Mouse (Mus musculus) C2C12 (cell line): Measurements from ENCODE around the gene Dst. TPM values are rescaled to one million over a fixed set of nuclear protein-coding genes. Genes with fewer than 3 reads are reported as not detected.

ENCODE experiments used
- H3K27me3 ChIP-seq: one replicate; pipeline ENCODE4 v1.6.1; 2011; ENCODE audit not compliant: control insufficient read depth, insufficient read depth, insufficient read length
- H3K36me3 ChIP-seq: one replicate; pipeline ENCODE4 v1.6.1; 2011; ENCODE audit not compliant: control insufficient read depth, insufficient read depth
- H3K4me3 ChIP-seq: one replicate; pipeline ENCODE4 v1.5.1; 2011; ENCODE audit warnings: mild to moderate bottlenecking, control low read depth; ENCODE audit not compliant: poor library complexity, insufficient read depth, severe bottlenecking
- H3K79me2 ChIP-seq: one replicate; pipeline ENCODE4 v1.6.1; 2011; ENCODE audit not compliant: control insufficient read depth, insufficient read depth
- H3K79me3 ChIP-seq: one replicate; pipeline ENCODE4 v1.6.1; 2011; ENCODE audit warnings: low read depth, control low read depth
- H3ac ChIP-seq: one replicate; pipeline ENCODE3; 2011; ENCODE audit warnings: low read depth; ENCODE audit not compliant: control insufficient read depth, insufficient read length
- CEBPB ChIP-seq: IDR thresholded peaks from one replicate; pipeline ENCODE4 v1.6.1; 2011; ENCODE audit warnings: low read depth, mild to moderate bottlenecking, control low read depth, moderate library complexity
- CTCF ChIP-seq: IDR thresholded peaks from one replicate; pipeline ENCODE4 v1.5.1; 2011; ENCODE audit not compliant: control insufficient read depth, insufficient read depth, insufficient read length
- FOSL1 ChIP-seq: IDR thresholded peaks from one replicate; pipeline ENCODE4 v1.8.0; 2011; ENCODE audit warnings: mild to moderate bottlenecking, low read length; ENCODE audit not compliant: poor library complexity, insufficient read depth, severe bottlenecking
- MAX ChIP-seq: IDR thresholded peaks from one replicate; pipeline ENCODE4 v1.6.1; 2011; ENCODE audit warnings: mild to moderate bottlenecking, control low read depth
- MYOD1 ChIP-seq: IDR thresholded peaks from one replicate; pipeline ENCODE4 v1.6.1; 2011; ENCODE audit warnings: low read depth; ENCODE audit not compliant: control insufficient read depth, insufficient read length
- MYOG ChIP-seq: IDR thresholded peaks from one replicate; pipeline ENCODE4 v1.6.1; 2011; ENCODE audit not compliant: control insufficient read depth, insufficient read length; ENCODE audit errors: extremely low read depth
- USF1 ChIP-seq: IDR thresholded peaks from one replicate; pipeline ENCODE4 v1.6.1; 2011; ENCODE audit warnings: low read depth, mild to moderate bottlenecking, control low read depth, moderate library complexity
- polyA plus RNA-seq: library from polyadenylated mRNA; unstranded; fragments of >200 nt; fragmentation: generic; extraction: Trizol; gene quantifications from one replicate; pipeline ENCODE4 v1.2.1, GENCODE M21; 2012; ENCODE audit warnings: missing spikeins

Dst gene
- polyA plus RNA-seq, 1 experiment = 26.5 TPM

DNA sequence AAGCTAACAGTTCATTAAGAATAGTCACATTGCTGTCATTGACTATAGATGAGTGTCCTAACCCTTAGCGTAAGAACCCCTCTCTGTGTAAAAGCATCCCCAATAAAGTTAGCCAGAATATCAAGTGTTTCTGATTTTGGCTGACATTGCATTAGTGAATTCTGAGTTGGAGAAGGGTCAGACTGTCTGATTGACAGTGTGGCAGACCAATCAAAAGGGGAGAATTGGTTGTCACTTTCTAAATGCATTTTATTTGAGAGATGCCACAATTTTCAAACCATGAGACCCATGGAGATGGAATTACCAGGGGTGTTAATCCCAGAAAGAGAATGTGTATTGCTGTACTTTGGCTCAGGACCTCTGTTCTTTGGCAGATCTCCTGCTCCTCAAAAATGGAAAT is 125.5 kb downstream of the Dst start:
- H3K79me2 ChIP-seq = peaks cover 100% of the 10 kb centered on the region
- TF ChIP-seq MYOG (no peak), FOSL1 (no peak), CTCF (no peak), MYOD1 (no peak), CEBPB (no peak), MAX (no peak), USF1 (no peak)
- peaks cover 9% of the 10 kb centered on the region for H3K36me3 ChIP-seq
- no peak overlapping the region for H3K4me3 ChIP-seq
- peaks cover 86% of the 10 kb centered on the region for H3K79me3 ChIP-seq
- H3ac ChIP-seq = no peak overlapping the region
- no peaks in the 10 kb centered on the region for H3K27me3 ChIP-seq

DNA sequence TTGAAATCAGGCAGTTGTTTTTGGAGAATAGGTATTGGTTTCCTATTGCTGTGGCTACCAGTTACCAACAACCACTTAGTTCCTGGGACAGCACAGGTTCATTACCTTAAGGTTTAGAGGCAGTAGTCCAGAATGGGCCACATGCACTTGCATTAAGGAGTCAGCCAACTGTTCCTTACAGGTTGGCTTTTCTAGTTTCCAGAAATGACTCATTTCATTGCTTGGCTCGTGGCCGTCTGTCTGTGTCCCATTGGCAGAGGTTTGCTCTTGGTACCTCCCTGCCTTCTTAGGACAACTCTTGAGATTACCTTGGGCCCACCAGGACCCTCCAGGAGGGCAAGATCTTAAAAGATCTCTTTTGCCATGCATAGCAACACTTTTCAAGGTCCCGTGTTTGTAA is 125.9 kb downstream of the Dst start:
- Histone ChIP-seq H3K4me3 (no peak overlapping the region), H3K79me2 (peaks cover 100% of the 10 kb centered on the region), H3K79me3 (peaks cover 86% of the 10 kb centered on the region), H3K27me3 (no peaks in the 10 kb centered on the region), H3ac (no peak overlapping the region), H3K36me3 (peaks cover 9% of the 10 kb centered on the region)
- no peak for TF ChIP-seq CTCF
- no peak for TF ChIP-seq MYOD1
- TF ChIP-seq MAX = no peak
- TF ChIP-seq USF1 = no peak
- TF ChIP-seq CEBPB = no peak
- TF ChIP-seq FOSL1 = no peak
- no peak for TF ChIP-seq MYOG

GRCm38 (mm10) chr1:34036111-34036510 is 128.1 kb downstream of the Dst start:
- peaks cover 98% of the 10 kb centered on the region for H3K79me2 ChIP-seq
- H3K27me3 ChIP-seq = no peaks in the 10 kb centered on the region
- no peak overlapping the region for H3K4me3 ChIP-seq
- H3ac ChIP-seq = no peak overlapping the region
- H3K36me3 ChIP-seq = peaks cover 9% of the 10 kb centered on the region
- peaks cover 78% of the 10 kb centered on the region for H3K79me3 ChIP-seq
- TF ChIP-seq CEBPB (no peak), MAX (no peak), FOSL1 (no peak), USF1 (no peak), CTCF (no peak), MYOD1 (no peak), MYOG (no peak)

DNA sequence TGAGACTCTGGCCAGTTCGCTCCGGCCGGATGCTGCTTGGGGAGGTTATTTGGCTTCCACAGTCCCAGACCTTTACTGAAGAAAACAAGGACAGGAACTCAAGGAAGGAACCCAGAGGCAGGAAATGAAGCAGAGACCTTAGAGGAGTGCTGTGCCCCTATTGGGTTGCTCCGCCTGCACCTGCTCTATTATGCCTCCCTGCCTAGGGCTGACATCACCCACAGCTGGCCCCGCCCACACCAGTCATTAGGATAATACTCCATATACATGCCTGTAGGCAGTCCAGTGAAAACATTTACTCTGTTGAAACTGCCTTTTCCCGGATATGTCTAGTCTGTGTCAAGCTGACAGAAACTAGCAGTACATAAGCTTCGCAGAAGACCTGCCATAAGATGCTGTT is 130.5 kb downstream of the Dst start:
- Histone ChIP-seq H3K79me3 (peaks cover 70% of the 10 kb centered on the region), H3K4me3 (no peak overlapping the region), H3K79me2 (peaks cover 97% of the 10 kb centered on the region), H3K36me3 (peaks cover 9% of the 10 kb centered on the region), H3ac (no peak overlapping the region), H3K27me3 (no peaks in the 10 kb centered on the region)
- no peak for TF ChIP-seq FOSL1
- TF ChIP-seq USF1 = no peak
- TF ChIP-seq MYOD1 = no peak
- TF ChIP-seq MAX = no peak
- no peak for TF ChIP-seq CEBPB
- TF ChIP-seq CTCF = no peak
- no peak for TF ChIP-seq MYOG

DNA sequence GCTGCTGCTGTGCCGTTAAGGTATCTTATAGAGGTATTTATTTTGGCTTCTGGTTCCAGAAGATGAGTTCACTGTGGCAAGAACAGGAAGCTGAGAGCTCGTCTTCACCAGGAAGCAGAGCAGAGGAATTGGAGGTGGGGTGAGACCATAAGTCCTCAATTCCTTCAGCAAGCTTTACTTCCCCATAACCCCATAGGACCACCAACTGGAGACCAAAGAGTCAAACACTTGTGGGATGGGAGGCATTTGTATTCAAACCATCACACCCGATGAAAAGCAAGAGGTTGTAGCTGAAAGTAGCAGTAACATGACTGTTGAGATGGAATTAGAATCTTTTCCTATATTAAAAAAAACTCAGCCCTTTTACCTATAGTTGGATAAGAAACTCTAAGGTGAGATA is 132.0 kb downstream of the Dst start:
- TF ChIP-seq FOSL1 (no peak), CTCF (no peak), MYOD1 (no peak), MYOG (no peak), MAX (no peak)
- Histone ChIP-seq H3ac (no peak overlapping the region), H3K79me2 (peaks cover 92% of the 10 kb centered on the region), H3K4me3 (no peak overlapping the region), H3K27me3 (no peaks in the 10 kb centered on the region), H3K79me3 (peaks cover 56% of the 10 kb centered on the region), H3K36me3 (peaks cover 9% of the 10 kb centered on the region)

DNA sequence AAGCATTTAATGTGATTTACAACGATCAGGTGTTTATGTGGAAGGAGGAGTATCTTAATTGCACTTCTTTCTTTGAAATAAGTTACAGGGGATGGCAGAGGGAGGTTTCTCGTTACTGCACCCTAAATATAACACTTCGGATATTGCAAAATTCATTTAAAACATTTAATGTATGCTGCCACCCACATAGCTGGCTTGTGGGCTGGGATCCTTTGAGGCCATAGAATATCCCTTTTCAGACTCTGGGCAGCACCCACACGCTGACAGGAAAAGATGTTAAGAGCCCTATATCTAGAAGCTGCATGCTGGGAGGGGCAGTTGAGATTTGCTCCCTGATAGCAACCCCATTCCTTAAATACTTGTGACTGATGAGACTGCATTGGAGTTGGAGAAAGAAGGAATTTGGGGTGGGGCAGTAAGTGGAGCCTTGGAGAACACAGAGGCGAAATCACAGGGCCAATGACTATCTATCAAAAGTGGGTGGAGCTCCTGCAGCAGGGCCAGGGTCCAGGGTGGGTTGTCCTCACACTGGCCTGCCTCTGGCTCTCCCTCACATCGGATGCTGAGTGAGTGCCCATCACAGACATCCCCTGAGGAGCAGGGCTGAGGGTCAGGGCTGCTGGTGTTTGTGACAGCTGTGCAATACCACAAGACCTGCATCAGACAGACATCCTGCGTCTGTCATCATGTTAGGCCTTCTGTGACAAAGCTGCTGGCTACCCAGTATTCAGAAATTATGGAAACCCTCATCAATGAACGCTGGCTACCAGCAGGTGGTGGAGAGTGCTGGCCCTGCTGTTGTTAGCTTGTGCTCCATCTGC is 133.1 kb downstream of the Dst start:
- TF ChIP-seq FOSL1 (no peak), MYOD1 (peak; percentile 81)
- peaks cover 55% of the 10 kb centered on the region for H3K79me3 ChIP-seq
- no peaks in the 10 kb centered on the region for H3K27me3 ChIP-seq
- peaks cover 9% of the 10 kb centered on the region for H3K36me3 ChIP-seq
- no peak overlapping the region for H3K4me3 ChIP-seq
- peak overlapping the region; percentile 1 for H3ac ChIP-seq
- peaks cover 92% of the 10 kb centered on the region for H3K79me2 ChIP-seq
